Mouse (Mus musculus): Measurements from ENCODE around the gene Tbcd.

DNA sequence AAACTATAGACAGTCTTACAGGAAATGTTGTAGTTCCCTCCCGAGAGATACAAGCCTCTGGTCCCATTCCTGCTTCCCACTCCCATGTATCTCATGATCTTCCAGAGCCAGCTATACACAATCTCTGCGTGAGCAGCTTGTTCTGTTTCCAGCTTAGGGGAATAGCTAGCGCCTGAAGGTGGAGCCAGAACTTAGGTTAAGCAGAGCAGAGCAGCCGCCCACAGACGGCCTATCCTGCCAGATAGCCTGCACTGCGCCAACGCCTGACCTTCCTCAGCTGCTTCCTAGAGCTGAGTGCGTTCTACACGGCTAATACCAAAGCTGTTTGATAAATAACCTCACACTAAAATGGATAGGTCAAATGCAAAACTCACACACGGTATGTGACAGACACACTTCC is 198.2 kb downstream of the Tbcd start:
- TF ChIP-seq CTCF (conservative IDR thresholded peaks at IDR 0.05; ENCODE audit: low read length) (no peak), NANOG (IDR thresholded peaks at IDR 0.05; ENCODE audit: borderline replicate concordance, low read length) (no peak)
